ENCODE assay signal across 8 mouse cellular contexts in genomic region chr7:29767058-29767686, GRCm38 (mm10). TPM values are rescaled to one million over a fixed set of nuclear protein-coding genes. Genes with fewer than 3 reads are reported as not detected.
DNase-seq lines count a peak whose midpoint lies in the region; ATAC-seq lines count a peak whose summit lies in the region.

No protein-coding gene starts in this region.

- WGBS in hindbrain, embryonic 14.5 days = 1% methylated on average over 15 of the region's 15 CpGs

- DNase-seq in T-cell, adult 2 months (ENCODE audit: low spot score) = peak; percentile 68
- peak; percentile 87 to 90 for DNase-seq in cerebellum, postnatal 25 days
- DNase-seq in frontal cortex, postnatal 25 days (ENCODE audit: low spot score in 2 of 2) = peak; percentile 62 to 74
- DNase-seq in hindbrain, embryonic 14.5 days (ENCODE audit: low spot score) = peak; percentile 88
- peak; percentile 84 to 85 for DNase-seq in layer of hippocampus, postnatal 36 days
- peak; percentile 91 for DNase-seq in lung, postnatal 36 days
- DNase-seq in retina, postnatal 7 days (ENCODE audit: low read depth, low spot score) = peak; percentile 70
- DNase-seq in urinary bladder, postnatal 14 days (ENCODE audit: low spot score) = peak; percentile 77

- H3K4me3 ChIP-seq in hindbrain, embryonic 14.5 days (replicated peaks; ENCODE audit: low read length) = peak overlapping the region; percentile 51

- ATAC-seq in hindbrain, embryonic 14.5 days (ENCODE audit: low FRiP score) = peak; percentile 65

- H3K27me3 ChIP-seq in hindbrain, embryonic 14.5 days (ENCODE audit: control insufficient read depth, insufficient read depth, low read length) = no peaks in the 10 kb centered on the region

- H3K4me1 ChIP-seq in hindbrain, embryonic 14.5 days (replicated peaks; ENCODE audit: control insufficient read depth, insufficient read depth, low read length) = peaks cover 17% of the 10 kb centered on the region

- H3K9me3 ChIP-seq in hindbrain, embryonic 14.5 days (ENCODE audit: control insufficient read depth, low read length) = no peaks in the 10 kb centered on the region

- peak overlapping the region; percentile 59 for H3K4me2 ChIP-seq in hindbrain, embryonic 14.5 days (replicated peaks)

- peak overlapping the region; percentile 62 for H3K9ac ChIP-seq in hindbrain, embryonic 14.5 days

- peaks cover 6% of the 10 kb centered on the region; the same call in 1 of the 2 replicates for H3K36me3 ChIP-seq in hindbrain, embryonic 14.5 days (replicated peaks; ENCODE audit: control insufficient read depth, insufficient read depth)

- H3K27ac ChIP-seq in hindbrain, embryonic 14.5 days = peak overlapping the region; percentile 73

RNA-seq across cellular contexts. Expression of gene Zfp84, which starts 1.2 kb away (rescaled TPM):
- 17.0 and 19.5 TPM in 2 replicates for polyA plus RNA-seq in hindbrain, embryonic 14.5 days (2014; fragmentation: Nextera tagmentation; extraction: Ambion mirVana)
- 10 to 100 TPM; 20.9 TPM for total RNA-seq in layer of hippocampus, postnatal 36 days (2021)

RNA-seq across cellular contexts. Expression of gene Zfp30, which starts 16.6 kb away (rescaled TPM):
- polyA plus RNA-seq in hindbrain, embryonic 14.5 days (2014; fragmentation: Nextera tagmentation; extraction: Ambion mirVana) = 13.1 and 13.4 TPM in 2 replicates
- total RNA-seq in layer of hippocampus, postnatal 36 days (2021) = 10 to 100 TPM in 1 of 2 experiments, 1 to 10 TPM in 1; 9.9 to 10.4 TPM

RNA-seq across cellular contexts. Expression of gene Catsperg2, which starts 40.3 kb away (rescaled TPM):
- 0.17 and 0.26 TPM in 2 replicates for polyA plus RNA-seq in hindbrain, embryonic 14.5 days (2014; fragmentation: Nextera tagmentation; extraction: Ambion mirVana)
- under 1 TPM; 0.28 to 0.37 TPM for total RNA-seq in layer of hippocampus, postnatal 36 days (2021)

RNA-seq across cellular contexts. Expression of gene Zfp790, which starts 48.7 kb away (rescaled TPM):
- 29.4 and 31.5 TPM in 2 replicates for polyA plus RNA-seq in hindbrain, embryonic 14.5 days (2014; fragmentation: Nextera tagmentation; extraction: Ambion mirVana)
- total RNA-seq in layer of hippocampus, postnatal 36 days (2021) = 10 to 100 TPM; 21.5 to 24.0 TPM

Comparison
In these comparisons a context has a peak if more than half of its experiments do, and no peak if none do; other contexts are left out.
1. Peak in every context shown above with its lines: DNase-seq, ATAC-seq, H3K4me3 ChIP-seq and H3K27ac ChIP-seq.